ENCODE assay signal across 22 mouse cellular contexts in the genomic region with DNA sequence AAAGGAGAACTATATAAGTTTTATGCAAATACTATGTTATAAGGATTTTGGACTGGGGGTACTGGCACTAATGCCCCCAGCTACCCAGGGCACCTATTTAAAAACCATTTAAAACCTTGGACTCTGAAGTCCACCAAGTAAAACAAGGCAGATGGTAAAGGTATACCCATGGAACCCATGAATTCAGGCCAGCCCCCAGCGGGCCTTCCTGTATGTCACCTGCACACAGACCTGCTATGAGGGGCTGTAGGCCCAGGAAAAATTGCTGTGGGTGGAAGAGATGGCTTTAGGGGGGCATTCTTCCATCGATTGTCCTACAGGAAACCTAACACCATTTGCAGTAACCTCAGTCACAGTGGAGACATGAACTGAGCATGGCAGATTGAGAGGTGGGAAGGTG.
A peak's percentile ranks its signal among the peaks of the same experiment; 100 is the strongest.
DNase-seq lines count a peak whose midpoint lies in the region; TF ChIP-seq lines count a peak whose summit lies in the region.
"Had no signal": no experiment of that assay in that cellular context is flagged by ENCODE, and none has a peak within 500 bp of the region (broad histone marks: within the 10 kb centered on the region; RNA-seq: fewer than 3 reads in every experiment).

No protein-coding gene starts in this region.

- H3K27ac ChIP-seq in layer of hippocampus, adult 2 months = peak overlapping the region; percentile 58
- H3K27ac ChIP-seq: embryonic facial prominence, embryonic 12.5 days; embryonic facial prominence, embryonic 15.5 days; gastrocnemius, adult 2 months; heart, embryonic 15.5 days; hindbrain, embryonic 10.5 days; hindbrain, embryonic 13.5 days; intestine, embryonic 15.5 days had no signal

- no peak for TF ChIP-seq CTCF in layer of hippocampus, adult 2 months (conservative IDR thresholded peaks at IDR 0.05)

- DNase-seq in cerebellum, adult 9-10 months = peak; percentile 13
- no peak for DNase-seq in cerebellum, postnatal 4 days (ENCODE audit: low spot score in 2 of 2)
- DNase-seq in layer of hippocampus, adult 2 months (ENCODE audit: low spot score in 2 of 2) = no peak
- no peak for DNase-seq in layer of hippocampus, postnatal 25 days (ENCODE audit: extremely low spot score in 1 of 2, low spot score in 1 of 2)
- peak; percentile 41 to 64 for DNase-seq in cerebellum, postnatal 25 days
- no peak for DNase-seq in gastrocnemius, postnatal 10 days
- DNase-seq: adrenal gland, adult 2 months; adrenal gland, postnatal 14 days; forebrain, postnatal 0 days; gastrocnemius, adult 2 months; gastrocnemius, postnatal 36 days; heart, postnatal 10 days; heart, postnatal 36 days; kidney, adult 11 months; kidney, adult 8-10 months had no signal

- no peak overlapping the region for H3K4me3 ChIP-seq in layer of hippocampus, adult 2 months
- H3K4me3 ChIP-seq: embryonic facial prominence, embryonic 12.5 days; embryonic facial prominence, embryonic 15.5 days; gastrocnemius, adult 2 months; heart, embryonic 12.5 days; heart, embryonic 15.5 days; hindbrain, embryonic 10.5 days; hindbrain, embryonic 13.5 days; intestine, embryonic 15.5 days had no signal

Comparison
In these comparisons a context has a peak if more than half of its experiments do, and no peak if none do; other contexts are left out.
1. DNase-seq: peak in cerebellum, adult 9-10 months (single experiment) and cerebellum, postnatal 25 days (2 of 2); none in cerebellum, postnatal 4 days (0 of 2), layer of hippocampus, adult 2 months (0 of 2), layer of hippocampus, postnatal 25 days (0 of 2) and gastrocnemius, postnatal 10 days (single experiment).